Mouse (Mus musculus) kidney, embryonic 15.5 days (tissue): ENCODE results near the gene Asb10. TPM values are rescaled to one million over a fixed set of nuclear protein-coding genes. Genes with fewer than 3 reads are reported as not detected.

Source experiments
- polyA plus RNA-seq: library from polyadenylated mRNA; unstranded; fragments of >200 nt; fragmentation: Nextera tagmentation; extraction: Ambion mirVana; gene quantifications from 2 replicates; pipeline ENCODE4 v1.2.1, GENCODE M21; 2015

Asb10 gene
- polyA plus RNA-seq, 1 experiment from 2014 or later, result 0.61 TPM

Other genes with a start within 250 kb of the Asb10 start
- 7.1 and 7.2 TPM in 2 replicates for gene Kcnh2, start 189.4 kb downstream of the Asb10 start, polyA plus RNA-seq
- gene Nos3, start 176.2 kb downstream of the Asb10 start, polyA plus RNA-seq, result 15.4 and 18.4 TPM in 2 replicates
- 0.82 and 1.1 TPM in 2 replicates for gene Atg9b, start 148.8 kb downstream of the Asb10 start, polyA plus RNA-seq
- gene Abcb8, start 147.3 kb downstream of the Asb10 start, polyA plus RNA-seq, result 59.2 and 62.0 TPM in 2 replicates
- gene Asic3, start 127.6 kb downstream of the Asb10 start, polyA plus RNA-seq, result 0.39 and 0.53 TPM in 2 replicates
- gene Cdk5, start 117.4 kb downstream of the Asb10 start, polyA plus RNA-seq, result 50.1 and 52.2 TPM in 2 replicates
- gene Slc4a2, start 117.1 kb downstream of the Asb10 start, polyA plus RNA-seq, result 42.3 and 42.7 TPM in 2 replicates
- 116 and 125 TPM in 2 replicates for gene Fastk, start 95.7 kb downstream of the Asb10 start, polyA plus RNA-seq
- gene Tmub1, start 93.1 kb downstream of the Asb10 start, polyA plus RNA-seq, result 25.2 and 26.5 TPM in 2 replicates
- gene Agap3, start 88.8 kb downstream of the Asb10 start, polyA plus RNA-seq, result 18.8 and 21.0 TPM in 2 replicates
- 0.04 and 0.10 TPM in 2 replicates for gene Gbx1, start 13.8 kb downstream of the Asb10 start, polyA plus RNA-seq
- gene 4931409K22Rik, start 15.8 kb upstream of the Asb10 start, polyA plus RNA-seq, result 0.23 TPM in 2 replicates
- gene Abcf2, start 36.5 kb upstream of the Asb10 start, polyA plus RNA-seq, result 118 TPM in 2 replicates
- 23.2 and 24.7 TPM in 2 replicates for gene Chpf2, start 45.8 kb upstream of the Asb10 start, polyA plus RNA-seq
- gene Smarcd3, start 83.4 kb upstream of the Asb10 start, polyA plus RNA-seq, result 26.5 and 33.4 TPM in 2 replicates
- 40.3 and 41.2 TPM in 2 replicates for gene Nub1, start 144.6 kb upstream of the Asb10 start, polyA plus RNA-seq
- 28.4 and 32.4 TPM in 2 replicates for gene Wdr86, start 189.7 kb upstream of the Asb10 start, polyA plus RNA-seq
- 2.0 and 3.4 TPM in 2 replicates for gene Crygn, start 217.0 kb upstream of the Asb10 start, polyA plus RNA-seq